Mouse (Mus musculus): ENCODE measurements around the gene Pomt1.
A peak's percentile ranks its signal among the peaks of the same experiment; 100 is the strongest.

The Pomt1 gene

DNA sequence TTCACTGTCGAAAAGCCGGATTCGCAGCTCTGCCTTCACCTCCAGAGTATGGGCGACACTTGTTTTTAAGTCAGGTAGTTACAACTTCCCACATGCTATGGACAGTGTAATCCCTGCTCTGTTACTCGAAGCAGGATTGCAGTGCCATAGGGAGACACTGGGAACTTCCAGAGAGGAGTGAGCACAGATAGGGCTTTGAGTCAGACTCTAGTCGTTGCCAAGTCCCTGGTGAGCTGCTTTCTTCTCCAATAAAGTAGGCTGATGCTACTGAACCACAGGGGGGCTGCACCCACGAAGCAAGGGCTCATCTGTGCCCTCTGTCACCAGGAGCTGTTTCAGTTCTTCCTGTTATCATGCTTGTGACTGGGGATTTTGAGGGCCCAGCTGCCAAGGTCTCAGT is 14.8 kb upstream of the Pomt1 start:
- no peak for DNase-seq (ENCODE audit: low spot score)

DNA sequence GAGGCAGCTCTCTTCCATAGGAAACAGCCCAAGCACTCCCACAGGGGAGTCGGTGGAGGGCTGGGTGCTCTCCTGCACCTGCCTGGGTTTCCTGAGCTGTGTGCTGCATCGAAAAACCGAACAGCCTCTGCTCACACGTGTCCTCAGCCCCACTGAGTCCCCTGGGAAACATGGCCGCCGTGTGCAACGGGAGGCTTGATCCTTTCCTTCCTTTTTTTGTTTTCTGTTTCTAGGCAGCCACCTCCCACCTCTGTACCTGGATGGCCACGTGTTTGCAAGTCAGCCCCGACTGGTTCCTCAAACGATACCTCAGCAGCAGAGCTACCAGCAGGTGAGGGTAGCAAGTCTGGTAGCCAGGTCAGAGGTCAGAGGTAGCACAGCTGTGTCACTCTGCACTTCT is 14.3 kb upstream of the Pomt1 start:
- no peak for DNase-seq (ENCODE audit: low spot score)

DNA sequence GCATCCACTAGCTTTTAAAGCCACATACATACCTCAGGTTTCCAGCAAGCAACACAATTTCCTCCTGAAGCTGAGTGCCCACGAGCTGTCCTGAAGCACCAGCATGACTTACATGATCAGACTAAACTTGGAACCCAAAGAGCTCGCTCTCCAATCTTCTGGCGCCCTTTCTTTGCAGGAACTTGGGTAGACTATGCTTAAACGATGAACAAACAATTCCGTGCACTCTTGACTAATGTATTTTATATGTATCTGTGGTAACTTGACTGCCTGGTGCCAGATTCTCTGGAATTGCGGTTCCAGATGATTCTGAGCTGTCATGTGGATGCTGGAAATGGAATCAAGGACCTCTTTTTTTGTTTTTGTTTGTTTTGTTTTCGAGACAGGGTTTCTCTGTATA is 957 bp upstream of the Pomt1 start:
- DNase-seq (ENCODE audit: low spot score), result no peak

DNA sequence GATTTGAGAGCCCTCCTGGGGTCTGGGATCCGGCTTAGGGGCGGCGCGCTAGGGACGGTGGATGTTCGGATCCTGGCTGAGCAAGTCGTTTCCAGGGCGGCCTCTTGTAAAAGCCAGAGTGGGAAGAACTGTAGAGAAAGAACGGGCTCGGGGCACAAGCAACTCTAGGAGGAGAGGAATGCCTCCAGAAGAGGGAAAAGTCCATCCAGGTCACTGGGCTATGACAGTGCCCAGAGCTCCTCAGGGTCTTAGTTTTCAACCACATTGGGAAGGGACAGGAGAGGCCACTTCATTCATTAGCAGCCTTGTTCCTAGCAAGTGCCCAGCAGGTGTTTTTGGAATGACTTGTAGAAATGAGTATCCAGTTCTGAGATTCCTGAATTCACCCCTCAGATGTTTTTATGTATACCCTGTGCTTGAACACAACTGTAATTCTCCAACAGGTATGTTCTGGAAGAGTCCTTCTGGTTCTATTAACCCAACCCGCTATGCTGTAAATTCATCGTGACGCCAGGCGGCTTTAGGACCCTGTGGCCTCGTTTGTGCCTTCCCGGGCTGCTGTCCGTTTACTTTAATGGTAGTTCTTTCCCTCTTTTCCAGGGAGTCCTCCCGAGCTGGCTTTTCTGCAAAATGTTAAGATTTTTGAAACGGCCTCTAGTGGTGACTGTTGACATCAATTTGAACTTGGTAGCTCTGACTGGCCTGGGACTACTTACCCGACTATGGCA is 534 bp downstream of the Pomt1 start:
- peak; percentile 52 for DNase-seq (ENCODE audit: low spot score)

DNA sequence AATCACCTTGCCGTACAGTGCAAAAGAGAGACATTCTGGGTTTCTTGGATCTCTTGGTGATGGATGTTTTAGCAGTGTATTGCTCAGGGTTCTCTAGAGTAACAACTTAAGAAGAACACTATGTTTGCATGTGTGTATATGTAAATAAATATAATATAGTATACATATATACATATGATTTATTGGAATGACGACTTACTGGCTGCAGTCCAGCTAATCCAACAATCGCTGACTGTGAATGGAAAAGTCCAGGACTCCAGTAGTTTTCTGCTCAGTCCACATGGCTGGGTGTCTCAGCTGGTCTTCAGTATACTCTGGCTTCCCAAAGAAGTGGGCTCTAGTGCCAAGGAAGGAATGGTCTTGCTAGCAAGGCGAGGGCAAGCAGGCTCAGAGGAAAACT is 1.2 kb downstream of the Pomt1 start:
- no peak for DNase-seq (ENCODE audit: low spot score)

DNA sequence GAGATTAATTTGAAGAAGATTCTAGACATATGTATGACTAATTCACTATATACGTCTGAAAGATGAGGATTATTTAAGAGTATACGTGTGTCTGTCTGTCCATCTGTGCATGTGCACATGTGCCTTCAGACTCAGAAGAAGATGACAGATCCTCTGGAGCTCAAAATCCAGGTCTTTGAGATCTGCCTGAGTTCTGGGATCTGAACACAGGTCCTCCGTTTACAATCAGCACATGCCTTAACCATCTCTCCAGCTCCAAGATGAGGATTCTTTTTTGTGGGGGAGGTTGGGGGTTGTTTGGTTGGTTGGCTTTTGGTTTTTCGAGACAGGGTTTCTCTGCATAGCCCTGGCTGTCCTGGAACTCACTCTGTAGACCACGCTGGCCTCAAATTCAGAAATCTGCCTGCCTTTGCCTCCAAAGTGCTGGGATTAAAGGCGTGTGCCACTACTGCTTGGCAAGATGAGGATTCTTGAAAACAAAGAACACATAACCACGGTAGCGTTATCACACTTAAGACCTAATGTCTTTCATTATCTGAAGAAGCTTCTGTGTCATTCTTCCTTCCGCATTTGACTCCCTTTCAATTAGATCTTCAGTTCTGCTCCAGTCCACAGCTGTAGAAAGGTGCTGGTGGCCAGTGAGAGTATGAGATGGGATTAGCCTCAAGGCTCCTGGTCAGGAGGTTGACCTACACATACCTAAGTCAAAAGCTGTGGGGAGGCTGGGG is 2.5 kb downstream of the Pomt1 start:
- no peak for DNase-seq (ENCODE audit: low spot score)

DNA sequence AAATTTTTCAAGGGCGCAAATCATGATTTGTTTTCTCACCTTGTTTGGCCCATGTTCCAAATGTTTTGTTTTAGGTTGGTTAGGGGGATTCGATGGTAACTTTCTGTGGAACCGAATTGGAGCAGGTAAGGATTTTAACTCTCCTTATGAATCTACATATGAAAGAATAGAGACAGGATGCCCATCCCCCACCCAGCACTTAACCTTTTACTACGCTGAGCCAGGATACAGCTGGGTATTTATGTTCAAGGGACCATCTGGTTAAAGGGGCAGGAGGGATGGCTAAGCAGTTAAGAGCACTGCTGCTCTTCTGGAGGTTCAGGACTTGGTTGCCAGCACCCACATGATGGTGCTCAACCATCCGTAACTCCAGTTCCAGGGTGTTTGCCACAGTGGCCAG is 4.2 kb downstream of the Pomt1 start:
- no peak for DNase-seq (ENCODE audit: low spot score)

DNA sequence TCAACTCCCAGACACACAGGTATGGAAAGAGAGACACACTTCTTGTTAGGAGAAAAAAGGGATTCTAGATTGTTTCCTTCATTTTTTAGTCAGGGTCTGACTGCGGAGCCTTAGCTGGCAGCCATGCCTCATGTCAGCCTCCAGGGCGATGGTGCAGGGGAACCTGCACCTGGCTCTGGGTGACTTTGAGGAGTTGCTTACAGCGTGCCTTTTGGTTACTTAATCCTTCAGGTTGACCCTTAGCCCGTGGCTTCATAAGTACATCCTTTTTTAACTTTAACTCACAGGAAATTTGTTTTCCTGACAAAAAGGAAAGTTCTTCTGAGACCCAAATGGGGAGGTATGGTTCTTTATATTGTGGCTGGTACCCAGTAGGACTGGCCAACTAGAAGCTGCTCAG is 6.6 kb downstream of the Pomt1 start:
- no peak for DNase-seq (ENCODE audit: low spot score)

DNA sequence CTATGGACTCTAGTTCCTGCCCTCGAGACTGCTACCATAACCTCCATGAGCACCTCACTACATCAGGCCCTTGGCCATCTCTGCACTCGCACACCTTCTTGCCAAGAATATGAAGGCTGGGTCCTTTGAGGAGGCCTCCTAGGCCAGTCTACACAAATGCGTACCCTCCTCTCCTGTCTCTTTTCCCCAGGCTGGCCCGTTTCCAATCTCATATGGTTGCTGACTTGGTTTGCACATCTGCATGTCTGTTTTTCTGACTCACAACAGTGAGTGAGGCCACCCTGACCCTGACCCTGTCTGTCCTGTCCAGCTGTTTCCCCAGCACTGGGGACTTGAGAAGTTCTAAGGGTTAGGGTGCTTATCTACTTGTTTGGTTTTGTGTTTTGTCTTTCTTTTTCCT is 10.4 kb downstream of the Pomt1 start:
- peak; percentile 77 for DNase-seq (ENCODE audit: low spot score)

DNA sequence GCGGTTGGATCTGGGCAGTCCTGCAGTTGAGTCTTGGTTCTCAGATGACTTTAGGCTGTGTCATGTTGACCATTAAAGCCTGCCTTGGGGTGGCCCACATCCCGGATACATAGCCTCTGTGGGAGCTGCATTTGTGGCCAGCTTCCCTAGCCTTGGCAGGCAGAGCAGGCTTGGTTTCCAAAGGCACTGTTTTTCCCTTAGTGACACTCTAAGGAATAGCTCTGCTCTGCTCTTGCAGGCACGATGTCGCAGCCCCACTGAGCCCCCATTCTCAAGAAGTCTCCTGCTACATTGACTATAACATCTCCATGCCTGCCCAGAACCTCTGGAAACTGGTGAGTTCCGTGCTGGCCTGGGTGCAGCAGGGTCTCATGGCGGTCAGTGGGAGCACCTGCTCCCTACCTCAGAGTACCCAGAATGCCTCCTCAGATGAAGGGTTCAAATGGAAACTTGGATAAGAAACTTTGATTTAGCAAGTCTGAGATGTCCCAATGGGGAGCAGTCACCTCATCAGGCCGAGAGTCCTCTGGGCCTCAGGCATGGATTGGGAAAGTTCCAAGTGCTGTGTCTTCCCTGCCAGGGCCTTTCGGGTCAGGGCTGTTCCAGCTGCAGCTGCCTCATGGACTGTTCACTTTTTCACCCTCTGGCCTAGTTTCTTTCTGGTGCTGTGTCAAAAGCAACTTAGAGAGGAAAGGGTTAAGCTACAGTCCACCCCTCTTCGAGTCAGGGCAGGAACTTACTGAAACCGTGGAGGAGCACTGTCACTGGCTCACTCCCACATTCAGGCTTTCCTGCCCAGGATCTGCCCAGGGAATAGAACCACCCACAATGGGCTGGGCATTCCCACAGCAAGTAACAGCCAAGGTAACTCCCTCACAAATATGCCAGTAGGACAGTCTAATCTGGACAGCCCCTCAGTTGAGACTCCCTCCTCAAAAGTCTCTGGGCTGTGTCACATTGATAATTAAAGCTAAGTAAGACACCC is 12.3 kb downstream of the Pomt1 start:
- no peak for DNase-seq (ENCODE audit: low spot score)

DNA sequence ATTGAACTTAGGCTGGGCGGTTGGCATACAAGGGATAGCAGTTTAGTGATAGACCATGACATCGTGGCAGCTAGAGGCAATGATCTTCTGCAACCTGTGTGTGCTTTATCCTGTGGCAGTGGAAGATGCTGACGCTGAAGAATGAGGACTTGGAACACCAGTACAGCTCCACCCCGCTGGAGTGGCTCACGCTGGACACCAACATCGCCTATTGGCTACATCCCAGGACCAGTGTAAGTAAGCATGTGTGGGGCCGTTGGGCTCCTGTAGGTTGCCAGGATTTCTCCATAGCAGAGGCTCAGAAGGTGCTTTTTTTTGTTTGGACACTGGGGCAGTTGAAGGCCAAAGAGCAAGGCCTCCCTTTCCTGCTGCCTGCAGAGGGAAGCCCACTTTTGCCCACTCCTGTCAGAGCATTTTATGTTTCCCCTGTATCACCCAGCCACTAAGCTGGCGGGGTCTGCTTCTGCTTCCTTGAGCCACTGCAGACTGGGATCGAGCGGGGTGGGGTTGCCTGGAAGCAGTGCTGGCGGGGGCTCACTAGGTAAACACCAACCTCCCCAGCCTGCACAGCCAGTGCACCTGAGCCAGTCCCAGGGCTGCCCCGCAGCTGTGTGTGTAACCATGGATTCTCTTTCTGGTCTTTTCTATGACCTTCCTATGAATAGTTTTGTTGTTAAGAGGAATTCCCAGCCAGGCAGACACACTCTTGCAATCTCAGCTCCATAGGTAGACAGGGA is 15.6 kb downstream of the Pomt1 start:
- no peak for DNase-seq (ENCODE audit: low spot score)

DNA sequence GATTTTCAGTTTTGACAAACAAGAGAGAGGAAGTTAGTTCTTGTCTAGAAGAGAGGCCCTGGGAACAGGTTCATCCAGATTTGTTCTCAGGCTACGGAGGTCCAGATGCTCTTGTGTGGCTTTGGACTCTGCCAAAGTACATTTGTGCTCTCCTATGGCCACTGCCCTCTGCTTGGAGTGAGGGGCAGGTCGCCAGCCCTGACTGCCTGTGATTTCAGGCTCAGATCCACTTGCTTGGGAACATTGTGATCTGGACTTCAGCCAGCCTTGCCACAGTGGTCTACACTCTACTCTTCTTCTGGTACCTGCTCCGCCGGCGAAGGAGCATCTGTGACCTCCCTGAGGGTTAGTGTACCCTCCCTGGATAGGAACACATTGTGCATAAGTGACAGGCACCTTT is 16.3 kb downstream of the Pomt1 start:
- peak; percentile 51 for DNase-seq (ENCODE audit: low spot score)

DNA sequence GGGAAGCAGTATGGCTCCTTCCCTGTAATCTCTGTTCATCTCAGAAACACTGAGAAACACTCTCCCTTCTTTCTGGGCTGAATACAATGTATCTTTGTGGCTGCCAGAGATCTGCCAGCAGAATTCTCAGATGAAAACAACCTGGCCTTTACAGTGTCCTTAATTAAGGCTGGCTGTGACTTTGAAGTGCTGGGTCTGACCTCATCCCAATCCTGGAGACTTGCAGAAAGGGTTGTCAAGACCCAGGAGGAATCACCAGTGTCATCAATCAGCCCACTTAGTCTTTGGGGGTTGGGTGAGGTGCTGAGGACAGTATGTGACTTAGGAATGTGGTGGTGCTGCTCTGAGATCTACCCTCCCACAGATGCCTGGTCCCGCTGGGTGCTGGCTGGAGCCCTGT is 17.0 kb downstream of the Pomt1 start:
- no peak for DNase-seq (ENCODE audit: low spot score)

DNA sequence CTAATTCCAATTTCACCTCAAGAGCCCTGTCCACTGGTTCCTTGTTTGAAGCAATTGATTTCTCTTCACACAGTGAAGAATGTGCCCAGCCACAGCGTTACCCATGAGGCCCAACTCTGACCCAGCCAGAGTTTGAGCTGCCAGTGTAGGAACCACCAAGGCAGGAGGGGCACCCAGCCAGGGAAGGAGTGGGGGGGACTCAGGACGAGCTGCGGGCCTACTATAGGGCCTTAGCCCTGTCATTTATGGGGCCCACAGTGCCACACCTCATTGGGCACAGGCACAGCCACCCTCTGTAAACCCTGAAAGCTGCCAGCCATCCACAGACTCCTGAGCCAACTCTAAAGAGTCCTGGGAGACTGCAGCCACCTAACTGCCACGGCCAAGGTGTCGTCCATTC is 18.2 kb downstream of the Pomt1 start:
- no peak for DNase-seq (ENCODE audit: low spot score)

DNA sequence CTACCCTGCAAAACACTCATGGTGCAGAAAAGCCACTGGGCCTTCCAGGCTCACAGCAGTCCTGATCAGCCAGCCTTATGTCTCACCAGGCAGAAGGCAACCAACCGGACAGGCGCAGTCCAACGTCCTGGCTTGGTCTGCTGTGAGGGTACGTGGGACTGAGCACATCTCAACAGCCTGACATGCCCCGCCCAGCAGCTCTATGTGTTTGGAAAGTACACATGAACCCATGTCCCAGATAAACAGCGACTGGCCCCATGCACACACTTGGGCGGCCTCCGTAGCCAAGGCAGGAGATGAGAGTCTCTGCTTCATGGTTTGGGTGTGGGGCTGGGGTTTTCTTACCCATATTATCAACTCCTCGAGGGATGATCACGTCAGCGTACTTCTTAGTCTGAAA is 19.9 kb downstream of the Pomt1 start:
- no peak for DNase-seq (ENCODE audit: low spot score)

DNA sequence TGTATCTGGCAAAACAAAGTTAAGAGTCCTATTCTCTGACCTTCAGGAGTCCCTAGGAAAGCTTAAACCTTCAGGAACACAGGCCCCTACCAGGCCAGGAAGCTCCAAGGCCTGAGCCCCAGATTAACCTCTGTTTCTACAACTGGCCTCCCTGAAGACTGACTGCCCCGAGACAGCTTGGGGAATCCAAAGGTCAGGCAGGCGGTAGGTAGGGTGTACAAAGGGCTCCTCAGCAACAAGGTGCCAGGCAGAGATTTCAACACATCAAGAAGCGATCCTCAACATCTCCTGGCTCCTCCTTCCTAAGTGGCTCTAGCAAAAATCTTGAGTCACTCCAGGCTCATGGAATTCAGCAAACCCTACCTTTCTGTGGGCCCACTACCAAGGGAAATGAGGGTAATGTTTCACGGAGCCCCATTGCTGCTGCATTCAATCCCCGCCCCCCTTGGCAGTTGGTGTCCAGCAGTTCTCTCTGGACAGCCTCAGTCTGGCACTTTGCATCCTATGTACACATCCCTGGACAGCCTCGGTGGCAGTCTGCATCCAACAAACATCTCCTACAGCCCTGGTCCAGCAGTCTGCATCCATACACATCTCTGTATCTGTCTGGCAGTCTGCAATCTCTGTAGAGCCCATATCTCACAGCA is 22.6 kb downstream of the Pomt1 start:
- no peak for DNase-seq (ENCODE audit: low spot score)

DNA sequence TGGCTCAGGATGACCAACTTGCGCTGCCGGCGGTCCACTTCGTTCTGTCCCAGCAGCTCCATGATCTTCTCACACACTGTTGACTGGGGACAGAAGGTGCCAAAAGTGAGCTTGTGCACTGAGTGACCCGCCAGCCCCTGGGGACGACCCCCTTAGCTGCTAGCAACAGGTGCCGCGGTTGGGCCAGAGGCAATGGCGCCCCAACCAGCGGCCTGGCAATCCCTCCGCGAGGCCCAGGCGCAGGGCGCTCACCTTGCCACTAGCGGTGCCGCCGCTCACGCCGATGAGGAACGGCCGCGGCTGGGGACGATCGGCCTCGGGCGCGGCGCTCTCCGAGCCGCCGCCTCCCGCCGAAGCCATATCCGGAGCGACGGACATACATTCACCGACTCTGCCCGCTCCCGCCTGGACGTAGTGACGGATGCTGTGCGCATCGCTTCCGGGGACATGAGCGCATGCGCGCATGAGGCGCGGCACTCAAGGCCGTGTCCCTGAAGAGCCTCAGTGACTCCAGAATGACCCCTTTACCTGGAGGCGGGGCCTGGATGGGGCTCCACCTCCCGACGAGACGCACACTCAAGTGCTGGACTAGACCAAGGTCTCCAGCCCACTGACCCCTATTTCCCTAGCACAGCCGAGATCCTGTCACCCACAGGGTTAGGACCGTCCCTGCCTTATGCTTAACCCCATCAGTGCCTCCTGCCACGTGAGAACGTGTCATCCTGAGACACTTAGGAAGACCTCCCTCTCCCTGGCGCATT is 23.4 kb downstream of the Pomt1 start, which contains the start of gene Uck1:
Gene Uck1 (minus strand): TSS at position 503 of the 761 bp plus-strand sequence.
- DNase-seq (ENCODE audit: low spot score), result peak; percentile 88

DNA sequence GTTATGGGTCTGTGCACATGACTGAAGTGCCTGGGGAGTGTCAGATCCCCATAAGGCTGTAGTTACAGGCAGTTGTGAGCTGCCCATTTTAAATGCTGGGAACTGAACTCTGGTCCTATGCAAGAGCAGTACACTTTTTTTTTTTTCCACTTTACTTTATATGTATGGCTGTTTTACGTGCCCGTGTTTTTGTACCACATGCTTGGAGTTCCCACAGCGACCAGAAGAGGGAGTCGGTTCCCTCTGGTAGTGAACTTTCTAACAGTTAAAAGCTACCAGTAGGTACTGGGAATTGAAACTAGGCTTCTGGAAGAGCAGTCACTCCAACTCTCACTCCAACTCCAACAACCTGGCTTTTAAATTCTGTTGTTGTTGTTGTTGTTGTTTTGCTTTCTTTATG is 24.2 kb downstream of the Pomt1 start:
- DNase-seq (ENCODE audit: low spot score), result no peak

DNA sequence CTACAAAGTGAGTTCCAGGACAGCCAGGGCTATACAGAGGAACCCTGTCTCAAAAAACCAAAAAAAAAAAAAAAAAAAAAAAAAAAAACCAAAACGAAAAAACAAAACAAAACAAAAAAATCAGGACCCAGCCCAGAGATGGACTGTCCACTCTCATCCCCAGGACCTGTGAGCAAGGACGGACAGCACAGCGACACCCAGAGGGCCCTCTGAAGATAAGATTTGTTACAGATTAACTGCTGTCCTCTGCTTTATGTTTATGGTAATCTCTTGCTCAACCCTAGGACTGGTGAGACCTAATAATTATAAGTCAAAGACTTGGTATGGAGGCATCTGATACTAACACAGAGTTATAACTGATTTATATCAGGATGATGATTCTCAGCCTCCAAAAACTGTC is 39.4 kb downstream of the Pomt1 start:
- DNase-seq (ENCODE audit: low spot score), result no peak

DNA sequence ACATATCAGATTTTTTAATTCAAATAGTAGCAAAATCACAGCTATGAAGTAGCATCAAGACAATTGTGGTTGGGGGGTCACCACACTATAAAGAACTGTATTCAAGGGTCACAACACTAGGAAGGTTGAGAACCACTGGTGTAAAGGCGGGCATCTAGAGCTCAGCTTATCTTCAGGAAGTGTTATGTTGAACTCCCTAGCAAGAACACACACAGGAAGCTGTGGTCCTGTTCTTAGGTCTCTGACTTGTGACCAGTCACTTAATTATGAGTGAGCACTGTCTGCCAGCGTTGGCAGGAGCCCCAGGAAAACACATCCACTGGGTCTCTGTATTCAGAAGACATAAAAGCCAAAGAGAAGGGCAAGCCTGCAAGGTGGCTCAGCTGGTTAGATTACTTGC is 45.9 kb downstream of the Pomt1 start:
- no peak for DNase-seq (ENCODE audit: low spot score)

DNA sequence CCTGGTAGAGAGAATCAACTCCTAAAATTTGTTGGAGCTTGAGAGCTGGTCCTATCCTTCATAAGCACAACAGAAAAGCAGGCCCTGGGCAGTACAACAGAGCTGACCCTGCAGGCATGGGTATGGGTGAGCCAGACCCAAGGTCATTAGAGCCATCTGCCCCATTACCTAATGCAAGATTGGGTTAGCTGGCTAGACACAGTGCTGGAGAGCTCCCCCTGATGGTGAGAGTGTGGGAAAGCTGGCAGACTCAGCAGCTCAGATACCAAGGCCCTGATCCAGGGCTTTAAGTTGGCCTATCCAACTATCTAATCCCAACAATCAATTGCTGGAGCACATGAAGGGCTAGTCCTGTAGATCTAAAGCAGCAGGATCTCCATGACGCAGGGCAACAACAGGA is 46.3 kb downstream of the Pomt1 start:
- DNase-seq (ENCODE audit: low spot score), result peak; percentile 62

All from ovary, postnatal 36 days (tissue).